Mouse (Mus musculus) ES-Bruce4 (cell line): ENCODE data around the gene Gba.

Experiments
- CTCF ChIP-seq: IDR thresholded peaks from one replicate; pipeline ENCODE4 v1.8.1; 2011; ENCODE audit warnings: low read depth, low read length
- EP300 ChIP-seq: IDR thresholded peaks from 2 replicates; pipeline ENCODE4 v1.6.1; 2011; ENCODE audit warnings: low read depth, low read length; ENCODE audit not compliant: insufficient read depth
- POLR2A ChIP-seq: IDR thresholded peaks from one replicate; pipeline ENCODE4 v1.8.1; 2011; ENCODE audit warnings: low read length; ENCODE audit not compliant: insufficient read depth

DNA sequence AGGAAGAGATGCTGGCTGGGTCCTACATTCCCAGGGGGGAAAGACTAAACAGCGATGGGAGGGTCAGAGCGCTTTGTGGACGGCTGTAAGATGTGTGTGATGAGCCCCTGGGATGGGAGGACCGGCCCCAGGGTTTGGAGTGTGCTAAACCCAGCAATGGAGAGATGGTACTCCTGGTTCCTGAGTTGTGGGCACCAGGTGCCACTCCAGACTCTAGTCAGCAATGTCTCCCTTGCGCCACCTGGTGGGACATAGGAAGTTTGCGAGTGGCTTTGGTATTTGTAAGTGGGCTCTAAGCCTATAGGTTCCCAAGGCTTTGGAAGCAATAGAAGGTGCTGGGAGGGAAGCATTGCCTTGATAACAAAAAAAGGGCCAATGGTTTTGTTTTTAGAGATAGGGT, 13.1 kb downstream of the Gba start:
- peak; percentile 80 for TF ChIP-seq CTCF
- TF ChIP-seq POLR2A: no peak
- TF ChIP-seq EP300: no peak
